Mouse (Mus musculus): ENCODE data around the gene Tmem184b. TPM values are rescaled to one million over a fixed set of nuclear protein-coding genes. Genes with fewer than 3 reads are reported as not detected.

Gene Tmem184b
- polyA plus RNA-seq, 1 experiment from 2014 or later: 75.5 TPM

MicroRNAs encoded within 50 kb of the gene (microRNA counts, 519-probe panel; counts per million panel counts)
- microRNA mmu-miR-1943: 2,569 counts per million, percentile 51 among the panel's probes with 10 or more counts

Small RNAs within 50 kb of the gene (microRNA-seq; reads per million reads assigned to microRNA genes)
- 1.3 reads per million for gene Mir1943

Other genes with a start within 250 kb of the Tmem184b start
- gene Sox10, start 238.3 kb downstream of the Tmem184b start, polyA plus RNA-seq (2015; fragmentation: Nextera tagmentation; extraction: Ambion mirVana): 0.40 and 0.96 TPM in 2 replicates
- gene Pick1, start 174.4 kb downstream of the Tmem184b start, polyA plus RNA-seq (2015; fragmentation: Nextera tagmentation; extraction: Ambion mirVana): 45.5 and 49.8 TPM in 2 replicates
- 0.67 and 0.74 TPM in 2 replicates for gene Gm49486, start 174.2 kb downstream of the Tmem184b start, polyA plus RNA-seq (2015; fragmentation: Nextera tagmentation; extraction: Ambion mirVana)
- gene Slc16a8, start 148.8 kb downstream of the Tmem184b start, polyA plus RNA-seq (2015; fragmentation: Nextera tagmentation; extraction: Ambion mirVana): 0.12 and 0.26 TPM in 2 replicates
- 13.4 and 14.3 TPM in 2 replicates for gene Baiap2l2, start 118.0 kb downstream of the Tmem184b start, polyA plus RNA-seq (2015; fragmentation: Nextera tagmentation; extraction: Ambion mirVana)
- gene Pla2g6, start 75.2 kb downstream of the Tmem184b start, polyA plus RNA-seq (2015; fragmentation: Nextera tagmentation; extraction: Ambion mirVana): 16.9 and 17.7 TPM in 2 replicates
- 3.8 and 4.4 TPM in 2 replicates for gene Maff, start 56.9 kb downstream of the Tmem184b start, polyA plus RNA-seq (2015; fragmentation: Nextera tagmentation; extraction: Ambion mirVana)
- gene Csnk1e, start 52.0 kb upstream of the Tmem184b start, polyA plus RNA-seq (2015; fragmentation: Nextera tagmentation; extraction: Ambion mirVana): 87.0 and 90.6 TPM in 2 replicates
- 0.08 and 0.12 TPM in 2 replicates for gene Kcnj4, start 101.7 kb upstream of the Tmem184b start, polyA plus RNA-seq (2015; fragmentation: Nextera tagmentation; extraction: Ambion mirVana)
- 69.5 and 71.8 TPM in 2 replicates for gene Kdelr3, start 112.8 kb upstream of the Tmem184b start, polyA plus RNA-seq (2015; fragmentation: Nextera tagmentation; extraction: Ambion mirVana)
- 50.0 and 51.0 TPM in 2 replicates for gene Ddx17, start 143.2 kb upstream of the Tmem184b start, polyA plus RNA-seq (2015; fragmentation: Nextera tagmentation; extraction: Ambion mirVana)
- 2.6 and 2.7 TPM in 2 replicates for gene Dmc1, start 201.5 kb upstream of the Tmem184b start, polyA plus RNA-seq (2015; fragmentation: Nextera tagmentation; extraction: Ambion mirVana)